Mouse (Mus musculus): ENCODE results near the gene Fam83f.

Gene Fam83f

GRCm38 (mm10) chr15:80671295-80672252 lies at the start of gene Fam83f:
TSS of gene Fam83f (plus strand) at chr15:80671847.
- CTCF ChIA-PET: interaction anchor here in 2 of 4 experiments (0.7 to 0.9 kb wide), 2 partner anchors 23 to 382 kb away, joined by 3 to 4 read pairs; no protein-coding TSS in a partner anchor
- POLR2A ChIA-PET: interaction anchor here in 3 of 4 experiments (0.5 to 1.4 kb wide), 3 partner anchors 37 to 276 kb away, joined by 3 to 6 read pairs (median 3); partner anchors contain the start of gene Tnrc6b (in 1 of the 3)

DNA sequence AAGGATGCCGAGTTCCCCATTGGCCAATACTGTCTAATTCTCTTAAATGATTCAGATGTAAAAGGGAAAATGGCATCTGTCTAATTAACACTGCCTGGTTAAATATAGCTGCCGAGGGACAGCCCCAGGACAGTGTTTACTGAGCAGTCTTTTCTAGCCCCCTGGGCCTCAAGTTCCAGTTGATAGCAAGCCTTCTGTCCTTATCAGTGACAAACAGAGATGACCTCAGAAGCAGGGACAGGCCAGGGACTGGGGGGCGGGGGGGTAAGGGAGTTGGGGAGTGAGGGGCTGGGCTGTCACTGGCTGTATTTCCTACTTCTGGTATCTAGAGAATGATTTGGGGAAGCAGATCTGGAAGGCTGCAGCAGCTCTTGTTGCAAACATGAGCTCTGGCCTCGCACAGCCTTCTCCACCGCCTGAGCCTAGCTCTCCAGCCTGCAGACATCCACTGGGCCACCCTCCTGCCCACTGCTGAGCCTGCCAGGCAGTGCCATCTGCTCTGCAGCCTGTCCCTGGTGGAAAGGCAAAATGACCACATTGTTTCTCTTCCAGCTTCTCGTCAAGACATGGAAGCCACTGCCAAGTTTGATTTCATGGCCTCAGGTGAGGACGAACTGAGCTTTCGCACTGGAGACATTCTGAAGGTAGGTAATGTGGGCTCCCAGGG lies 48.3 kb upstream of the Fam83f start:
- CTCF ChIA-PET: interaction anchor here in 2 of 4 experiments (1.3 to 2.0 kb wide), 2 partner anchors 11 kb away, joined by 3 to 7 read pairs; no protein-coding TSS in a partner anchor

DNA sequence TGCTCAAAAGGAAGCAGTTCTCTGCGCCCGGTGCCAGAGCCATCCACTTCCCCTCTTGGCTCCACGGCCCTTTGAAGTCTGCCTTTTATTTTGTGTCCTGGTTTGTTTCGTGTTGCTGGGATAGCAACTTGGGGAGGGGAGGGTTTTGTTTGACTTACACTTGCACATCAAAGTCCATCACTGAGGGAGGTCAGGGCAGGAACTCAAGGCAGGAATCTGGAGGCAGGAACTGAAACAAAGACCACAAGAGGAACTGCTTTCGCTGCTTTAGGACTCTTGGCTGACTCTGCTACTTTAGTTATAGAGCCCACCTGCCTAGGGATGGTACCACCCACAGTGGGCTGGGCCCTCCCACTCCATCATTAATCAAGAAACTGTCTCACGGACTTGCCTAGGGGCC lies 45.2 kb upstream of the Fam83f start:
- ChIA-PET POLR2A (interaction anchor here in 1 of 4 experiments (1.4 to 2.1 kb wide), 3 partner anchors 8 to 84 kb away, joined by 4 to 6 read pairs (median 4); no protein-coding TSS in a partner anchor), CTCF (interaction anchor here in 2 of 4 experiments (0.5 to 0.6 kb wide), 2 partner anchors 35 to 401 kb away, joined by 4 read pairs; no protein-coding TSS in a partner anchor)

More for the DNA sequence above, 48.3 kb upstream of the Fam83f start:
- POLR2A ChIA-PET: interaction anchor here in 1 of 4 experiments (0.6 to 1.2 kb wide), 2 partner anchors 72 to 175 kb away, joined by 3 read pairs; no protein-coding TSS in a partner anchor

DNA sequence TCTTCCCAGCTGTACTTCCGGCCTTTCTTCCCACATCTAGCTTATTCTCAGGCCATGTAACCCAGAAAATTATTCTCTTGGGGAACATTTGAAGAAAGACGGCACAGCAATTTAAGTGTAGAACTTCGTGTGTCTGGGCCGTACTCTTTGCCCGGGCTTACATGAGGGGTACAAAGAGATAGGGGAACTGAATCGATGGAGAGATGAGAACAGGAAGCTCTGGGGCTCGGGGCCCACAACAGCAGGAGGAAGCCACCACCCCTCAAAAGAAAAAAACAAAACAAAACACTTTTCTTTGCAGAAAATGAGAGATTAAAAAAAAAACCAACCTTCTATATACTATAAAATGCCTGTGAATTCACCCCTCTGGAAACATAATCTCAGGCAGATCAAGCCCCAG lies 41.5 kb upstream of the Fam83f start:
- ChIA-PET POLR2A (interaction anchor here in 2 of 4 experiments (1.2 to 1.7 kb wide), 4 partner anchors 10 to 168 kb away, joined by 4 to 5 read pairs (median 5); no protein-coding TSS in a partner anchor), CTCF (interaction anchor here in 3 of 4 experiments (0.9 to 1.2 kb wide), 4 partner anchors 12 to 290 kb away, joined by 3 read pairs; no protein-coding TSS in a partner anchor)

GRCm38 (mm10) chr15:80630711-80631110 lies 40.9 kb upstream of the Fam83f start:
- ChIA-PET CTCF (interaction anchor here in 3 of 4 experiments (0.9 to 1.2 kb wide), 3 partner anchors 44 to 291 kb away, joined by 3 read pairs; no protein-coding TSS in a partner anchor), POLR2A (interaction anchor here in 2 of 4 experiments (1.2 to 1.7 kb wide), 3 partner anchors 11 to 167 kb away, joined by 5 read pairs; no protein-coding TSS in a partner anchor)

GRCm38 (mm10) chr15:80631311-80631710 lies 40.3 kb upstream of the Fam83f start:
- ChIA-PET CTCF (interaction anchor here in 1 of 4 experiments (1.2 kb wide), 1 partner anchor 291 kb away, joined by 3 read pairs; no protein-coding TSS in a partner anchor), POLR2A (interaction anchor here in 2 of 4 experiments (1.2 to 1.7 kb wide), 3 partner anchors 12 to 395 kb away, joined by 4 to 5 read pairs (median 5); partner anchors contain the start of gene AC140267.1 (in 1 of the 2))

DNA sequence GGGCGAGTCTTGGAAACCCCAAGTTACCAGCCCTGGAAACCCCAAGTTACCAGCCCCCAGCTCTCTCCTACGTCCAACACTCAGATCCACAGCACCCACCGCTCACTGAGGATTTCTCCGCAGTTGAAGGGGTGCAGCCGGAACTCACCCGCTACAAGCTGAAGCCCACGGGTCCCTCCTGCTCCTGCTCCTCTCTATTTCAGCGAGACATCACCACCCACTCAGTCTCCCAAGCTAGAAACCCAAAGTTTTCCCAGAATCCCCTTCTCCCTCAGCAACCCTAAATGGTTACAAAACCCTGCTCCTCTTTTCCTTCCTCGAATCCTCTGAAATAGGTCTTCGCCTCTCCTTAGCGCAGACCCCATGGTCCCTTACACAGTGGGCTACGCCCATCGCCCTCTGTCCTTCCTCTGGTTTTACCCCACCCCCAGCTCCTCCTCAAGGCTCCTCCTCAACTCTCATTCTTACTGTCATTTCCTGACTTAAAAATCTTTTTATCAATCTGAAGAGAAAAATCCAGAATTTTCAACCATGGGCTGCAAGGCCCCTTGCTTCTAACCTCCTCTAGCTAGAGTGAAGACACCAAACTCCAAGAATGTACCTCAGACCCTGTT lies 39.3 kb upstream of the Fam83f start:
- CTCF ChIA-PET: interaction anchor here in 2 of 4 experiments (0.6 to 1.2 kb wide), 3 partner anchors 42 to 250 kb away, joined by 3 to 16 read pairs (median 3); no protein-coding TSS in a partner anchor
- POLR2A ChIA-PET: interaction anchor here in 2 of 4 experiments (0.6 to 1.7 kb wide), 3 partner anchors 13 to 396 kb away, joined by 3 to 6 read pairs (median 4); partner anchors contain the start of gene AC140267.1 (in 1 of the 2)

DNA sequence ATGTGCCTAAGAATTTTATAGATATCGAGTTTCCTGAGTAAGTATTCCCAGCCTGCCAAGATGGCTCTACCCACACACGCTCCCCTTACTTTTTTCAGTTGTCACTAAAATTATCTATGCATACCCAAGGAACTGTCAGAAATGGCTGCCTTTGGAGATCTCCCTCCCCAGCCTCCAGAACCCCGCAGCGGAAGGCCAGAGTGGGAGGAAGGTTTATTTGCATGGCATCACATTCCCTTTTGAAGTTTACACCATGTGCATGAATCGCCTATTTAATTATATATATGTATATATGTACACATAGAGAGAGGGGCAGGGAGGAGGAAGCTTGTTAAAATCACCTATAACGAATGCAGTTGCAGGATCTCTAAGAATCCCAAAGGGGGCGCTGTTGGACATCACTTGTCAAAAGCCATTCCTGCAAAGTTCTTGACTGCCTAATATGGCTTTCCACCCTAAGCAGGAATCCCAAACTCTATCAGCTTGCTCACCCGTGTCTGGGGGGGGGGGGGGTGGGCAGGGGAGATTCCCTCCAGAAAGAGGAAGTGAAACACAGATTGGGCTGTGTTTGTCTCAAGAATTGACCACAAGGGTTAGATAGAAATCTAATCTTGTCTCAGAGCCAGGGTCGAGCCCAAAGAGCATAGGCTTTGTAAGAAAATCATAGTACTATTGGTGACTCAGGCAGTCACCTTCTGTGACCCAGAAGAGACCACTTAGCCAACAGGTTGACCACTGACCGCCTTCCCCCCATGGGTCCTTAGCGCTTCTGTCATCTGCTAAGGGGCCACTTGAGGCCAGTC lies 37.1 kb upstream of the Fam83f start:
- ChIA-PET POLR2A (interaction anchor here in 3 of 4 experiments (0.6 to 1.5 kb wide), 9 partner anchors 9 to 563 kb away, joined by 3 to 7 read pairs (median 3); partner anchors contain the start of gene Fam83f (in 1 of the 3)), CTCF (interaction anchor here (0.5 to 2.1 kb wide), 80 partner anchors 9 to 767 kb away, joined by 3 to 34 read pairs (median 4); partner anchors contain the start of genes Rps19bp1 (in 2 of the 4), Grap2 (in 1 of the 4), Mief1 (in 1 of the 4) and Tnrc6b (in 1 of the 4))

DNA sequence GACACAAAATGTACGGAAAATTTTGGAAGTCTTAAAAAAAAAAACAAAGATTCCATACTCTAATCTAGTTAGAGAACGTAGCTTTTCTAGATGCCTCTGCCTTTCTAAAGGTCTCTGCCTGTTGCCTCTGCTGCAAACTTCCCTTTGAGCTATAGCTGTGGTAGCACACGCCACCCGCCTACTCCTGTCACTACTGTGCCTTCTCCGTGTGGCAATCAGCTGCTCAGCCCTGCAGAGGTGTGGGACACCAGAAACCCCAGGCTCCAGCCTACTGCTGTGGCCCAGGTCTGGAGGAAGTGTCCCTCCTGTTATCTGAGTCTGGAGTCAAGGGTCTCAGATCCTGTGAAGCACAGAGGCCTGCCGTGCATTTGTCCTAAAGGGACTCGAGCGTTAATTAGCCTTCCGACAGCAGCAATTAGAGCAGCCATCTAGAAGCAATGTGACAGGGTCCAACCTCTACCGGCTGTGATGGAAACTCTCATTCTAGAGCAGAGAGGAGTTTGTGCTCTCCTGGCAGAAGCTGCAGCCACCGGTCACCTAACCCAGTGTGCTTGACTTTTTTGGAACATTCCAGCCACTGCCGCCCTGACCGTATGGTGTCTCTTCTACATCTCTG lies 34.8 kb upstream of the Fam83f start:
- CTCF ChIA-PET: interaction anchor here (0.5 to 1.3 kb wide), 8 partner anchors 57 to 1408 kb away, joined by 3 to 6 read pairs (median 4); partner anchors contain the start of genes Gm49486 (in 1 of the 4) and Pick1 (in 1 of the 4)
- POLR2A ChIA-PET: interaction anchor here in 2 of 4 experiments (0.6 to 1.5 kb wide), 6 partner anchors 18 to 74 kb away, joined by 3 to 4 read pairs (median 4); partner anchors contain the start of gene Tnrc6b (in 2 of the 2)

- ChIA-PET CTCF (interaction anchor here in 1 of 4 experiments (0.5 kb wide), 1 partner anchor 579 kb away, joined by 6 read pairs; no protein-coding TSS in a partner anchor), POLR2A (no interaction called here)
These were observed 32.5 kb upstream of the Fam83f start for GRCm38 (mm10) chr15:80639071-80639702.

GRCm38 (mm10) chr15:80639874-80640273 lies 31.8 kb upstream of the Fam83f start:
- ChIA-PET POLR2A (no interaction called here), CTCF (no interaction called here)

GRCm38 (mm10) chr15:80641702-80642435 lies 29.8 kb upstream of the Fam83f start:
- POLR2A ChIA-PET: interaction anchor here in 1 of 4 experiments (0.8 kb wide), 1 partner anchor 317 kb away, joined by 3 read pairs; no protein-coding TSS in a partner anchor
- CTCF ChIA-PET: interaction anchor here in 2 of 4 experiments (0.6 to 0.8 kb wide), 2 partner anchors 62 to 68 kb away, joined by 3 read pairs; no protein-coding TSS in a partner anchor

DNA sequence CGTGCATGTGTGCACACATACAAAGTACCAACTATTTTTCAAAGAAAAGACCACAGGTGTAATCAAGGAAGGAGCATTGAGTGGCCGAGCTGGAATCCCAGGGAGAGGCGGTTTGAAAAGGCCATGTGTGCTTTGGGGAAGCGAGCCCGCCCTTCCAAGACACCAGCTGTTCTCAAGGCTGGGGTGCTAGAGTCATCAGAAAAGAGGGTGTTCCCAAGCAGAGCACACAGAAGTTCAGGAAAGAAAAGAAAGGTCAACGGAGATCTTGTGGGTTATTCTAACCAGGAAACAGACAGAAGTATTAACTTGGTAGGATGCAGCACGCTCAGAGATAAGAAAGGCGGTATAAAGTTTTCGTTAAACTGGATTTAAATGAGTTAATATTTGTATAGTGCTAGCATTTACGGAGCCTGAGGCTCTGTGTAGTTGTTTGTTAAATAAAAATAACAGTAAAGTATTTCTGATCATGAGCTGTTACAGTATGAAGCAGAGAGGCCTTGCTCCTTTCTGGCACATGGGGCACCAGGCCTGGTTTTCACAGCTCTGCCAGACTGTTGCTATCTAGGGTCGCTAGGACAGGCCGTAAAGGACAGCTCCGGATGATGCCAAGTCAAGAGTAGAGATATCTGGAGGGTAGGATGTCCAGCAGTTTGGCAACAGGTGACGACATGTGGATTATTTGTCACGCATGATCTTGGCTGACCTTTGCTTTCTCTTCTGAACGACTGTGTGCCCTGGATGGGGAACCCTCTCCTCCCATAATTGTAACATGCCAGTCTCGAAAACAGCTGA lies 26.4 kb upstream of the Fam83f start:
- CTCF ChIA-PET: interaction anchor here in 2 of 4 experiments (0.5 to 1.6 kb wide), 2 partner anchors 11 to 50 kb away, joined by 5 to 6 read pairs; no protein-coding TSS in a partner anchor
- POLR2A ChIA-PET: interaction anchor here in 1 of 4 experiments (0.5 to 0.6 kb wide), 2 partner anchors 29 to 387 kb away, joined by 3 read pairs; no protein-coding TSS in a partner anchor

Measured in embryonic stem cell, embryonic (primary cell).